Mouse (Mus musculus) neural tube, embryonic 12.5 days (tissue): ENCODE measurements around the gene C1qa. TPM values are rescaled to one million over a fixed set of nuclear protein-coding genes. Genes with fewer than 3 reads are reported as not detected.
A peak's percentile ranks its signal among the peaks of the same experiment; 100 is the strongest.

Experiments
- ATAC-seq: fragments of 200-750 bp; cut with Nextera tagmentation; 2 replicates; pipeline ENCODE4 v1.8.0; 2017; ENCODE audit warnings: low read depth, mild to moderate bottlenecking, moderate TSS enrichment, moderate library complexity; ENCODE audit not compliant: low FRiP score
- H3K27ac ChIP-seq: fragments of 300-500 bp; sonication (generic); 2 replicates; pipeline ENCODE4 v1.5.1; 2016
- H3K27me3 ChIP-seq: fragments of 300-500 bp; sonication (generic); replicated peaks from 2 replicates; pipeline ENCODE4 v1.6.1; 2016; ENCODE audit warnings: mild to moderate bottlenecking
- H3K36me3 ChIP-seq: fragments of 300-500 bp; sonication (generic); 2 replicates; pipeline ENCODE4 v1.6.1; 2016; ENCODE audit warnings: mild to moderate bottlenecking
- H3K4me1 ChIP-seq: fragments of 300-500 bp; sonication (generic); 2 replicates; pipeline ENCODE4 v1.6.1; 2016
- H3K4me2 ChIP-seq: fragments of 300-500 bp; sonication (generic); replicated peaks from 2 replicates; pipeline ENCODE4 v1.6.1; 2016; ENCODE audit warnings: mild to moderate bottlenecking
- H3K4me3 ChIP-seq: fragments of 300-500 bp; sonication (generic); 2 replicates; pipeline ENCODE4 v1.5.1; 2016
- H3K9ac ChIP-seq: fragments of 300-500 bp; sonication (generic); 2 replicates; pipeline ENCODE4 v1.6.1; 2016; ENCODE audit warnings: mild to moderate bottlenecking
- H3K9me3 ChIP-seq: fragments of 300-500 bp; sonication (generic); 2 replicates; pipeline ENCODE4 v1.6.1; 2016; ENCODE audit warnings: mild to moderate bottlenecking
- WGBS: fragments of 180-500 bp; shearing (Covaris S2); methylation state at CpG from one replicate; pipeline ENCODE4 v1.1.7; 2016; 5-methylcytosine and 5-hydroxymethylcytosine counted together
- polyA plus RNA-seq: library from polyadenylated mRNA; unstranded; fragments of >200 nt; fragmentation: Nextera tagmentation; extraction: Ambion mirVana; gene quantifications from 2 replicates; pipeline ENCODE4 v1.2.1, GENCODE M21; 2016

C1qa gene
- 17.4 and 21.0 TPM in 2 replicates for polyA plus RNA-seq

DNA sequence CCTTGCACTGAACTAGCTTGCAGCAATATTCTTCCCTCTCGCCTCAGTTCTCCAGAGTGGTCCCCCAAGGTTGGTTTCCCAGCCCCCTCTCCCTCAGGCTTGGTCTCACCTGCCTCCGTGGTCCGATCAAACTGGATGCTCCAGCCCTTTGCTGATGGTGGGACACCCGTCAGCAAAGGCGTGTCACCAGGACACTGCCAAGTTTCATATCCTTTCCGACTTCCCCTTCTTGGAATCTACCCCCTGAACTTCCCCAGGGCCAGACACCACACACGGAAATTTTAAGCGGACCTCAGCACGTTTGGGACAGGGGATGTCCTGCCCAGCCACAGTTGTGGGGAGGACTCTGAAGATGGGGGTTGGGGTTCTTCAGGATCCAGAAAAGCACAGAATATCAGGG lies at the start of gene C1qa:
Gene C1qa, minus strand, starts transcription at position 167 of the 400 bp plus-strand sequence.
- Histone ChIP-seq H3K36me3 (no peaks in the 10 kb centered on the region), H3K9me3 (no peaks in the 10 kb centered on the region), H3K4me2 (no peak within 1 kb of the TSS), H3K27ac (no peak within 1 kb of the TSS), H3K4me3 (no peak within 1 kb of the TSS), H3K9ac (no peak within 1 kb of the TSS), H3K27me3 (peaks cover 29% of the 10 kb centered on the region), H3K4me1 (peaks cover 4% of the 10 kb centered on the region)
- WGBS = 83% methylated on average over 9 of the region's 9 CpGs
- no peak for ATAC-seq

DNA sequence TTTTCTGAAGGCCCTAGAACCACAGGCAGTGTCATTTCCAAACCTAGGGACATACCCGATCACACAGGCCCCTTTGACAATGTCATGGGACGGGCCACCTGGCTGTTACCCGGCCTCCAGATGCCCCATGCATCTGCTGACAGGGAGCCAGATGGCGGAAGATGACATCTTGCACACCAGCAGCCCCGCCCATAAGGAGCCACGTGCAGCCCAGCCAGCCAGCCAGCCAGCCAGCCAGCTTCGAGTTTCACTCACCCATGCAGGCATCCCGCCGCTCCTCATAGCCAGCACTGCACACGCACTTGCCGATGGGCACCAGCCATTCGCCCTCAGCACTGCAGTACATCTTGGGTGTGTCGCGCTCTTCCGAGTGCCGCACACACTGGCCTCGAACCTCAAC lies 46.8 kb upstream of the C1qa start:
- no peaks in the 10 kb centered on the region for H3K9me3 ChIP-seq
- no peak overlapping the region for H3K27ac ChIP-seq
- WGBS = 59% methylated on average over 17 of the region's 17 CpGs
- no peak overlapping the region for H3K9ac ChIP-seq
- H3K4me1 ChIP-seq = peaks cover 33% of the 10 kb centered on the region
- H3K36me3 ChIP-seq = no peaks in the 10 kb centered on the region
- H3K4me3 ChIP-seq = no peak overlapping the region
- ATAC-seq = no peak
- no peak overlapping the region for H3K4me2 ChIP-seq
- H3K27me3 ChIP-seq = 0 out of 2 replicates have a peak, but pooled peaks cover 6% of the 10 kb centered on the region

DNA sequence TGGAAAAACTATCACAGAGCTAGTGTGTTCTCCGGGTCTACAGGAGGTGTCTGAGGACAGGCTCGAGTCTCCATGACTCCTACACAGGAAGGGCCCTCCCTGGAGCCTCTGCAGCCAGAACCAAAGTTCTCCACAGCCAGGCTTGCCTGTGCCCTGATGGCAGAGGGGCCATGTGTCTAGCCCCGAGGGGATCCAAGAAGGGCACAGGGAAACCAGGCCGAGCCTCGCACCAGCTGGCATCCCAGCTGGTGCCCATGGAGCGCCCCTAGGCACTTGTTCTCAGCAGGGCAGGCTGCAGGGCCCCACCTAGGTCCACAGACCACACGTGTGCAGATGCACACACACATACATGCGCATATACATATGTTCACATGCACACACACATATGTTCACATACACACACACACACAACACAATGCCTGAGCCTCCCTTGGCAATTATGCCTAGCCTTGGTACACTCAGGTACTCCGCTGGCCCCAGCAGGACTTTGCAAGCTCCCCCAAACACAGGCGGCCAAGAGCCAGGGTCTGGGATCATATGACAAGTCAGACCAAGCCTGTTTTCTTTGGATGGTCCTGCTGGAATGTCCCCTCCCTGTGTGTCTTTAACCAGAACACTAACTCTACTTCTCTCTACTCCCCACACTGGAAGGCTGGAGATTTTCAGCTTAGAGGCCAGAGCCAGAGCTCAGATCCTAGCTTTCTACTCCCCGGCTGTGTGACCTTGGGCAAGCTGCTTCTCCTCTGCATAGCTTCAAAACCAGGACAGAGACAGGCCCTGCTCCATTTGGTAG lies 46.2 kb upstream of the C1qa start:
- no peak overlapping the region for H3K4me2 ChIP-seq
- no peak for ATAC-seq
- 0 out of 2 replicates have a peak, but pooled peaks cover 9% of the 10 kb centered on the region for H3K27me3 ChIP-seq
- no peak overlapping the region for H3K27ac ChIP-seq
- H3K36me3 ChIP-seq = no peaks in the 10 kb centered on the region
- WGBS = 71% methylated on average over 11 of the region's 11 CpGs
- H3K4me3 ChIP-seq = no peak overlapping the region
- no peaks in the 10 kb centered on the region for H3K9me3 ChIP-seq
- peaks cover 27% of the 10 kb centered on the region for H3K4me1 ChIP-seq
- H3K9ac ChIP-seq = no peak overlapping the region

DNA sequence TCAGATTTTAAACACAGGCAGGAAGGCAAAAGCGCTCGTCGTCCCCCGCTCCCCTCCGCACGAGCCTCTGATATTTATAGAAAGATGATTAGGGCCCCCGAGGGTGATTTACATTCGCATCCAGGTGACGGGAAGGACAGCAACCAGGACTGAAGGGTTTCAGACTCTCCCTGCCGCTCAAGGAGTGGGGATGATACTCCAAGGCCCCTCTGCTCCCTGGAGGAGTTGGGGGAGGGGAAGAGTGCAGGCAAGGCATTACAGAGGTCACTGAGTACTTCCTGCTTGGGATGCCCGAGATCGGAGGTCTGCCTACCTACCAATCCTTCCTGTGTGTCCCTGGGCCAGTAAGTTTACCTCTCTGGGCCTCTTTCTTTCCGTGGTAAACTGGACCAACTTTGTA lies 44.6 kb upstream of the C1qa start:
- no peak for ATAC-seq
- no peaks in the 10 kb centered on the region for H3K9me3 ChIP-seq
- no peak overlapping the region for H3K4me3 ChIP-seq
- H3K27ac ChIP-seq = no peak overlapping the region
- 0 out of 2 replicates have a peak, but pooled peaks cover 4% of the 10 kb centered on the region for H3K27me3 ChIP-seq
- H3K36me3 ChIP-seq = no peaks in the 10 kb centered on the region
- peaks cover 19% of the 10 kb centered on the region for H3K4me1 ChIP-seq
- 36% methylated on average over 13 of the region's 13 CpGs for WGBS
- 0 out of 2 replicates have a peak overlapping the region, but pooled peaks have one; percentile 12 for H3K4me2 ChIP-seq
- H3K9ac ChIP-seq = no peak overlapping the region

DNA sequence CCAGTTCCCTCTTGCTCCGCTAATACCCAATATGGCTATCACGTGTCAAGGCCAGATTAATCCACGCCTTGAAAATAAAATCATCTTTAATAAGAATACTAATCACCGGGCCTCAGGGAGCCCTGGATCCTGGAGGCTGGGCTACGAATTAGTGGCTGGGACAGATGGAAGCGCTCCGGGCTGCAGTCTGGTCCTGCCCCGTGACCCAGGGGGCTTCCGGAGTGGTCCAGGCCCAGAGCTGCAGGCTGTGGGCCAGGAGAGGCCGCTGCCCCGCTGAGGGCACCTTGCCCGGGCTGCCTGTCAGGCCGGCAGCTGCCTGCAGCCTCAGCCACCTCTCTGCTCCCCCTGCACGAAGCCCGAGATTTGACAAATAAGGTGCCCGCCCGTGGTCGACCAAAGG lies 44.2 kb upstream of the C1qa start:
- no peak overlapping the region for H3K4me3 ChIP-seq
- H3K9me3 ChIP-seq = no peaks in the 10 kb centered on the region
- 22% methylated on average over 18 of the region's 18 CpGs for WGBS
- ATAC-seq = no peak
- H3K4me2 ChIP-seq = peak overlapping the region; percentile 12; the same call in 1 of the 2 replicates
- no peak overlapping the region for H3K27ac ChIP-seq
- H3K9ac ChIP-seq = no peak overlapping the region
- H3K4me1 ChIP-seq = peaks cover 19% of the 10 kb centered on the region
- H3K36me3 ChIP-seq = no peaks in the 10 kb centered on the region
- 0 out of 2 replicates have a peak, but pooled peaks cover 3% of the 10 kb centered on the region for H3K27me3 ChIP-seq

DNA sequence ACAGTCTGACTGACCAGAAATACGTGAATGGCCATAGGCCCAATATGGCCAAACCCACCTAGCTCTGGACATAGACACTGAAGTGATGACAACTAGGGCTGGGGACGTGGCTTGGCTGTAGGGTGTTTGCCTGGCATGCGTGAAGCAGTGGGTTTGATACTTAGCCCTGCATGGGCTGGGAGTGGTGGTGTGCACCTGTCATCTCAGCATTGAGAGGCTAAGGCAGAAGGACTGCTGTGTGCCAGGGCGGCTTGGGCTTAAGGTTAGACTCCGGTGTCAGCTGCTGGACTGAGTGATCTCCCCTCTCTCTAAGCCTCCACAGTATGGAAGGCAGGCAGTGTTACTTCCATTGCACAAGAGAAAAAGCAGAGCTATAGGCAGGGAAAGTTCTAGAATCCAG lies 39.3 kb upstream of the C1qa start:
- H3K4me2 ChIP-seq = no peak overlapping the region
- H3K27ac ChIP-seq = no peak overlapping the region
- H3K4me3 ChIP-seq = no peak overlapping the region
- H3K9me3 ChIP-seq = no peaks in the 10 kb centered on the region
- no peak for ATAC-seq
- peaks cover 15% of the 10 kb centered on the region for H3K4me1 ChIP-seq
- WGBS = 86% methylated on average over 5 of the region's 5 CpGs
- 0 out of 2 replicates have a peak, but pooled peaks cover 3% of the 10 kb centered on the region for H3K27me3 ChIP-seq
- H3K9ac ChIP-seq = no peak overlapping the region
- no peaks in the 10 kb centered on the region for H3K36me3 ChIP-seq

DNA sequence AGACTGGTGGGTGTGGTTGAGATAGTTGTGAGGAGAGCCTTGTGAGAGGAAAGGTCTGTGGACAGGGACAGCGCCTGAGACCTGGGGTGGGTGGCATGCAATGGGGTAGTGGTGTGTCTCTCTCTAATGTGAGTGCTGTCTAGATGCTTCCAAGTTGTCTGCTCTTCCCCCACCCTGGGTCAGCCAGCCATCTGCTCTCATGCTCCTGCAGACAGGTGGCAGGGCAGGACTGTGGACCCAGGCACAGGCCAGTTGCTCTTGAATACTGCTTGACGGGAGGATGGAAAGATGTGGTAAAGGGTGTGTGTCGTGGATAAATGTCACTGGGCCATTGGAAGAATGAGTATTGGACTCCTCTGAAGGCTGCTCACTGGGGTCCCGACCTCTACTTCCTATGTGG lies 38.7 kb upstream of the C1qa start:
- Histone ChIP-seq H3K4me2 (no peak overlapping the region), H3K27me3 (0 out of 2 replicates have a peak, but pooled peaks cover 3% of the 10 kb centered on the region), H3K27ac (no peak overlapping the region), H3K9ac (no peak overlapping the region), H3K36me3 (no peaks in the 10 kb centered on the region), H3K9me3 (no peaks in the 10 kb centered on the region), H3K4me3 (no peak overlapping the region), H3K4me1 (peaks cover 9% of the 10 kb centered on the region; the same call in 1 of the 2 replicates)
- no peak for ATAC-seq
- 81% methylated on average over 4 of the region's 4 CpGs for WGBS

DNA sequence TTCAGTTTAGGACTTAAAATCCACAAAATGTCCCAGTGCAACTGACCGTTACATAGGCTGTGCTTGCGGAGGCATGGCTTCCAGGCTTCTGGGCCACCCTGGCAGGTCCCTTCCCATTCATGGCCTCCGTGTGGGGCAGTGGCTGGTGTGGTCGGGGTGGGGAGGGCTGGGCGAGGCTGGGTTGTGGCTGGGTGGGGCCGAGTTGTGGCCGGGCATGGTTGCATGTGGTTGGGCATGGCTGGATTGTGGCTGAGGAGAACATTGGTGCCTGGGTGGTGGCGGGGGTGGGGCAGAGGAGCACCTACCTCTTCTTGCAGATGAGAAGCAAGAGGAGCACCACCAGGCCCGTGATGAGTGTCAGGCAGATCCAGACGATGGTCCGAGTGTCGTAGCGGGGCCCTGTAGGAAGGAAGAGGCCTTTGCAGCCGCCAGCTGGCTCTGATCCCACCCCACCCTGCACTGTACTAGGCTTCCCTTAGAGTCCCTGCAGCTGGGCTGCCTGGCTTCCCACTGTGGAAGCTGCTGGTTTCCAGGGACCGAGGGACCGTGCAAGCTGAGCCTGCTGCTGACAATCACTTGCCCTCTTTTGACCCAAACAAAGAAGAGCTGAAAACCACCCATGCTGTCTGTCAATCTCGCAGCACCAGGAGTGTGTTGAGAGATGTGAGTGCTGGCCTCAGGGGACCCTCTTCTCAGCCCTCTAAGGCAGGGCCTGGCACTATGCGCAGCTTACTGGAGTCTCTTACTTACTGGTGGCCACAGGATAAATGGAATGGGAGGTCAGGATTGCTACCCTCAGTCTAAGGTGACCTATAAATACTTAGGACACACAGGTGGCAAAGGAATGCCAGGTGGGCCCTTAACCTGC lies 36.4 kb upstream of the C1qa start:
- no peak overlapping the region for H3K27ac ChIP-seq
- WGBS = 65% methylated on average over 18 of the region's 18 CpGs
- no peak overlapping the region for H3K4me2 ChIP-seq
- no peak overlapping the region for H3K4me3 ChIP-seq
- ATAC-seq = no peak
- H3K36me3 ChIP-seq = no peaks in the 10 kb centered on the region
- H3K4me1 ChIP-seq = peaks cover 9% of the 10 kb centered on the region; the same call in 1 of the 2 replicates
- no peaks in the 10 kb centered on the region for H3K9me3 ChIP-seq
- no peak overlapping the region for H3K9ac ChIP-seq
- H3K27me3 ChIP-seq = 0 out of 2 replicates have a peak, but pooled peaks cover 2% of the 10 kb centered on the region

DNA sequence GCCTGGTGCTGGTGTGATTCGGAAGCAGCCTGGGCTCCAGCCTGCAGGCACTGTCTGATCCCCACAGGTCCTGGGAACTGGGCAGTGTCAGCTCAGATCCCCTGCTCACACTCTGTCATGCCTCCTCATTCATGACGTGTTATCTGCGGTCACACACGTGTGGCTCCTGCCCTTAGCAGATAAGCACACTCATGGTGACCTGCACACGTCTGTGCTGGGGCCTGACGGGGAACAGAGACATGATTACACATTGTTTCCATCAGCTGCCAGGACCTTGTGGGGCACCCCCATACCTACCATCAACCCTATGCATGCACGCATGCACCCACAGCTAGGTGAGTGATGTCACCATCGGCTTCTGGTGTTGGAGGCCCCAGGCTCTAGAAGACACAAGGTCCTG lies 31.9 kb upstream of the C1qa start:
- no peak for ATAC-seq
- Histone ChIP-seq H3K27me3 (peaks cover 11% of the 10 kb centered on the region; the same call in 1 of the 2 replicates), H3K4me1 (peaks cover 15% of the 10 kb centered on the region; the same call in 1 of the 2 replicates), H3K27ac (no peak overlapping the region), H3K36me3 (no peaks in the 10 kb centered on the region), H3K4me3 (no peak overlapping the region), H3K9me3 (no peaks in the 10 kb centered on the region), H3K4me2 (no peak overlapping the region), H3K9ac (no peak overlapping the region)
- 89% methylated on average over 8 of the region's 8 CpGs for WGBS

DNA sequence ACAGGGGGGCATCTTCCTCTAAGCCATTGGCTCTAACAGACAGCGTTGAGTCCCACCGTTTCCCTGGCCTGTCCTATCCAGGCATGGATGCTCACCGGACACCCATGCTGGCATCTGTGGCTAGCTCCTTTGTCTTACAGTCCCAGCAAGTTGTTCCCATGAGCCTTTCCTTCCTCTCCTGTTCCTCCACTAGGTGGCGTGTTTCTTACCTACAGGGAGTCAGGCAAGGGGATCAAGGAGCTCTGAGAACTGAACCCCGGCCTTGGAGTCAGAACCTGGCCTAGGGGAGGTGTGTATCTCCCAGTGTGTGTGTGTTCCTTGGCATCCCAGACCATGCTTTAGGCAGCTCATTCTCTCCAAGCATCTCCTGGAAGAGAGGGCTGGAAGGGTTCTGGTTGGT lies 30.3 kb upstream of the C1qa start:
- WGBS = 8% methylated on average over 5 of the region's 5 CpGs
- H3K27me3 ChIP-seq = peaks cover 13% of the 10 kb centered on the region; the same call in 1 of the 2 replicates
- H3K36me3 ChIP-seq = no peaks in the 10 kb centered on the region

DNA sequence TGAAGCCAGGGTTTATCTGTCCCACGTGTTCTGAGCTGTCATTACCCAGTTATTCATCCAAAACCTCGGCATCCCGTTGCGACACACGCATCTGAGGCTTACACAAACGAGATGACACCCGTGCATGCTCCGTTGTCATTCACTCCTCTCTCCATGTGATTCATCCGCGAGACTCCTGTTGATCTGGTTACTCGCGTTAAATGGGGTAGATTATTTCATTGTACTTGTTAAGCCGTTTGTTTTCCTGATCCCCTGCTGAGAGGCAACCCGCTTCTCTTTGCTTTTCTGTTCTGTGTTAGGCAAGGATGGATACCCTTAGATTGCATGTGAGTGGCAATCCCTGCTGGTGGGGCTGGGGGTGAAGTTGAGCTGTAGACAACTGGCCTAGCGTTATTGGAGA lies 27.2 kb upstream of the C1qa start:
- Histone ChIP-seq H3K27ac (no peak overlapping the region), H3K4me1 (0 out of 2 replicates have a peak, but pooled peaks cover 6% of the 10 kb centered on the region), H3K9me3 (no peaks in the 10 kb centered on the region), H3K4me3 (no peak overlapping the region), H3K4me2 (no peak overlapping the region), H3K36me3 (no peaks in the 10 kb centered on the region), H3K27me3 (peaks cover 13% of the 10 kb centered on the region; the same call in 1 of the 2 replicates), H3K9ac (no peak overlapping the region)
- WGBS = 10% methylated on average over 15 of the region's 15 CpGs
- no peak for ATAC-seq

More for the DNA sequence above, 30.3 kb upstream of the C1qa start:
- Histone ChIP-seq H3K27ac (no peak overlapping the region), H3K4me3 (no peak overlapping the region), H3K9ac (no peak overlapping the region), H3K4me2 (no peak overlapping the region), H3K9me3 (no peaks in the 10 kb centered on the region), H3K4me1 (0 out of 2 replicates have a peak, but pooled peaks cover 6% of the 10 kb centered on the region)
- ATAC-seq = no peak

DNA sequence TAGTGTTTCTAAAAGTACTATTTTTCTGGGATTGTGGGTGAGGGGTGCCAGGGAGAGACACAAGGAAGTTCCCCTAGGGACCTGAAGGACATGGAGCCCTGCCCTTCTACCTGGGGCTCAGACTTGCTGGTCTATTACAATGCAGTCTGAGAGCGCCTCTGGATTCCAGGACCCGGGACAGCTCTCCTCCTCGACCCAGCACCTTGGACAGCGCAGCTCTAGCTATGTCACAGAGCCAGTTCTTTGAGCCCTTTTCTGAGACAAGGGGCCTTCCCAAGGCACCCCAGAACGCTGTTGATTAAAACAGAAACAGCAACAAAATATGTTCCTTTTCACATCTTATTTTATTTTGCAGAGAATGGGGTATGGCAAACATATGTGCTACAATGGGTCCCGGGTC lies 25.9 kb upstream of the C1qa start:
- Histone ChIP-seq H3K9me3 (no peaks in the 10 kb centered on the region), H3K27me3 (peaks cover 13% of the 10 kb centered on the region; the same call in 1 of the 2 replicates), H3K4me3 (no peak overlapping the region), H3K27ac (no peak overlapping the region), H3K4me2 (no peak overlapping the region), H3K4me1 (0 out of 2 replicates have a peak, but pooled peaks cover 6% of the 10 kb centered on the region), H3K9ac (no peak overlapping the region), H3K36me3 (no peaks in the 10 kb centered on the region)
- no peak for ATAC-seq
- 7% methylated on average over 6 of the region's 6 CpGs for WGBS
